Mouse (Mus musculus) forebrain, embryonic 15.5 days (tissue): Measurements from ENCODE around the gene Camsap3. TPM values are rescaled to one million over a fixed set of nuclear protein-coding genes. Genes with fewer than 3 reads are reported as not detected.
"Not testable (repeated sequence)": the region's sequence is repeated elsewhere in the genome, so short reads cannot be mapped to it uniquely, and the experiment has no call there.

Experiments used
- ATAC-seq: fragments of 200-750 bp; cut with Nextera tagmentation; replicated peaks from 2 replicates; pipeline ENCODE4 v1.8.0; 2017; ENCODE audit warnings: mild to moderate bottlenecking, moderate TSS enrichment, moderate library complexity
- H3K27ac ChIP-seq: fragments of 300-500 bp; sonication (generic); replicated peaks from 2 replicates; pipeline ENCODE4 v1.5.1; 2015; ENCODE audit warnings: mild to moderate bottlenecking, inconsistent platforms
- H3K27me3 ChIP-seq: fragments of 300-500 bp; sonication (generic); 2 replicates; pipeline ENCODE4 v1.6.1; 2015; ENCODE audit warnings: inconsistent platforms
- H3K36me3 ChIP-seq: fragments of 300-500 bp; sonication (generic); 2 replicates; pipeline ENCODE4 v1.6.1; 2015; ENCODE audit warnings: mild to moderate bottlenecking, inconsistent platforms
- H3K4me1 ChIP-seq: fragments of 300-500 bp; sonication (generic); 2 replicates; pipeline ENCODE4 v1.6.1; 2015; ENCODE audit warnings: inconsistent platforms
- H3K4me2 ChIP-seq: fragments of 300-500 bp; sonication (generic); replicated peaks from 2 replicates; pipeline ENCODE4 v1.6.1; 2015; ENCODE audit warnings: mild to moderate bottlenecking, inconsistent platforms
- H3K4me3 ChIP-seq: fragments of 300-500 bp; sonication (generic); 2 replicates; pipeline ENCODE4 v1.5.1; 2015; ENCODE audit warnings: mild to moderate bottlenecking, inconsistent platforms
- H3K9ac ChIP-seq: fragments of 300-500 bp; sonication (generic); replicated peaks from 2 replicates; pipeline ENCODE4 v1.6.1; 2015; ENCODE audit warnings: mild to moderate bottlenecking, inconsistent platforms
- H3K9me3 ChIP-seq: fragments of 300-500 bp; sonication (generic); 2 replicates; pipeline ENCODE4 v1.6.1; 2016; ENCODE audit warnings: inconsistent platforms
- WGBS: fragments of 180-500 bp; shearing (Covaris S2); methylation state at CpG from one replicate; pipeline ENCODE4 v1.1.7; 2015; ENCODE audit warnings: mixed read lengths; 5-methylcytosine and 5-hydroxymethylcytosine counted together
- polyA plus RNA-seq: library from polyadenylated mRNA; unstranded; fragments of >200 nt; fragmentation: Nextera tagmentation; extraction: Ambion mirVana; gene quantifications from 2 replicates; pipeline ENCODE4 v1.2.1, GENCODE M21; 2015

Gene Camsap3
- polyA plus RNA-seq, 1 experiment from 2014 or later, result 34.8 TPM

DNA sequence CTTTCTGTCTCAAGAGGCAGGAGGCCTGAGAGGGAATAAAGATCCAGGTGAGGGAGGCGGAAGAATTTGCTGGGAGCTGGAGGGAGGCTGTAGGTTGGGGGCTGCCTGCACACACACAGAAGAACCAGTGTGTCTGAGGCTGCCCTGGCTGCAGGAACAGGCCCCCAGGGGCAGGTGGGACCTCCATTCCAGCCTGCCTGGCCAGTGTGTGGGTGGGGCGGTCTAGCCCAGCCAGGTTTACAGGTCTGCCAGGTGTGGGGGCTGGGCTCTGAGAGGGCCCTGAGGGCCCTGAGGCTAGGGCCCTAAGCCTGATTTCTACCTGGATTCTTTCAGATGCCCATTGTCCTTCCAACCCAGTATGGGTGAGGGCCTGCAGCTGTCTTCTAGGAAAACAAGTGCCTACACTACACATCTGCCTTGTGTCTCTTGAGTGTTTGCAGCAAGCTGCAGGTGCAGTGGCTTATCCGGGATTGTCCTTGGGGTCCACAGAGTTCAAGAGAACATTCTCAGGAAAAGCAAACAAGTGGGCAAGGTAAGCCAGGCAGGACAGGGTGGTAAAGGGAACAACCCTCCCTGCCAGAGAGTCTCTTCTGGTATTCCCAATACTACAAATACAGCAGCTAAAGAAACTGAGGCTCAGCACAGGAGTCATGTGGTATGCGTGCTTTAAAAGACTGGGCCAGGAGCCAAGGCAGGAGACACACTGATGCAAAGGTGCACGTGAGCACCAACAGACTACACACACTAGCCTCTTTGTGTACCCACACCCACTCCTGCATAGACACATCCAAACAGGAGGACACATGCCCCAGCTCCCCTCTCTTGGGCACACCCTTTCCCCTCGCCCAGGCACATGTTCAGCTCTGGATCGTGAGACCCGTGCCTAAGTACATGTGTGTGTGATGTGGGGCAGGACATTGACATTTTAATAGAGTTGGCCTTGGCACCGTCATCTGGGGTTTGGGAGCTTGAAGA, 7.4 kb upstream of the Camsap3 start:
- H3K4me1 ChIP-seq, result no peaks in the 10 kb centered on the region
- H3K4me2 ChIP-seq, result no peak overlapping the region
- no peak overlapping the region for H3K9ac ChIP-seq
- no peak overlapping the region for H3K27ac ChIP-seq
- no peaks in the 10 kb centered on the region for H3K36me3 ChIP-seq
- no peaks in the 10 kb centered on the region for H3K9me3 ChIP-seq
- no peak overlapping the region for H3K4me3 ChIP-seq
- WGBS, result 84% methylated on average over 9 of the region's 9 CpGs
- ATAC-seq, result no peak
- no peaks in the 10 kb centered on the region for H3K27me3 ChIP-seq

DNA sequence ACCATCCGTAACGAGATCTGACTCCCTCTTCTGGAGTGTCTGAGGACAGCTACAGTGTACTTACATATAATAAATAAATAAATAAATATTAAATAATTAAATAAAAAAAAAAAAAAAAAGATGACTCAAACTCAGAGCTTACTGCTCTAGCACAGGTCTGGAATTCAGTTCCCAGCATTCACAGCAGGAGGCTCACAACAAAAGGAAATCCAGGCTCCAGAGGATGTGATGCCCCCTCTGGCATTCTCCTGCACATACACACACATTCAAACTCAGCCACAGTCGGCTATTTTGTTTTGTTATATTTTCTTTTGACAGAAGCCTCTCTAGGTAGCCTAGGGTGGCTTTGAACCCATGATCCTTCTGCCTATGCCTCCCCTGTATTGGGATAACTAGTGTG, 5.1 kb upstream of the Camsap3 start:
- 95% methylated on average over 3 of the region's 3 CpGs for WGBS
- not testable (repeated sequence) for H3K4me3 ChIP-seq, H3K27ac ChIP-seq, ATAC-seq, H3K4me1 ChIP-seq, H3K9ac ChIP-seq, H3K36me3 ChIP-seq, H3K4me2 ChIP-seq, H3K9me3 ChIP-seq, H3K27me3 ChIP-seq

DNA sequence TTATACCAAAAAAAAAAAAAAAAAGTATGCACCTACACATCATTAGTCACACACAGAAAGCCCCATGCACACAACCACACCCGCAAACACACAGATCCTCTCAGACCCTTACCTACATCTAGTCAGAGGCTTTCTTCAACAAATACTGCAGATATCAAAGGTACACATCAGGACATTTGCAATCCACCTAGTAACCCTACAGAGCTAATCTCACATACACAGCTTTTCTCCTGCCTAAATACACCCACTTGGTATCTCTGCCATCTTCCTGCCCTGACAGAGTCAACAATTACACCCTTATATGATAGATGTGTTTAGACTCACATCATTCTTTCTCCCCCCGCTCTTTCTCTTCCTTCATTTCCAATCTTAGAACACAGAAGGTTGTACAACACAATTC, 641 bp upstream of the Camsap3 start:
- WGBS, result 96% methylated on average over 2 of the region's 2 CpGs
- ATAC-seq, result no peak

DNA sequence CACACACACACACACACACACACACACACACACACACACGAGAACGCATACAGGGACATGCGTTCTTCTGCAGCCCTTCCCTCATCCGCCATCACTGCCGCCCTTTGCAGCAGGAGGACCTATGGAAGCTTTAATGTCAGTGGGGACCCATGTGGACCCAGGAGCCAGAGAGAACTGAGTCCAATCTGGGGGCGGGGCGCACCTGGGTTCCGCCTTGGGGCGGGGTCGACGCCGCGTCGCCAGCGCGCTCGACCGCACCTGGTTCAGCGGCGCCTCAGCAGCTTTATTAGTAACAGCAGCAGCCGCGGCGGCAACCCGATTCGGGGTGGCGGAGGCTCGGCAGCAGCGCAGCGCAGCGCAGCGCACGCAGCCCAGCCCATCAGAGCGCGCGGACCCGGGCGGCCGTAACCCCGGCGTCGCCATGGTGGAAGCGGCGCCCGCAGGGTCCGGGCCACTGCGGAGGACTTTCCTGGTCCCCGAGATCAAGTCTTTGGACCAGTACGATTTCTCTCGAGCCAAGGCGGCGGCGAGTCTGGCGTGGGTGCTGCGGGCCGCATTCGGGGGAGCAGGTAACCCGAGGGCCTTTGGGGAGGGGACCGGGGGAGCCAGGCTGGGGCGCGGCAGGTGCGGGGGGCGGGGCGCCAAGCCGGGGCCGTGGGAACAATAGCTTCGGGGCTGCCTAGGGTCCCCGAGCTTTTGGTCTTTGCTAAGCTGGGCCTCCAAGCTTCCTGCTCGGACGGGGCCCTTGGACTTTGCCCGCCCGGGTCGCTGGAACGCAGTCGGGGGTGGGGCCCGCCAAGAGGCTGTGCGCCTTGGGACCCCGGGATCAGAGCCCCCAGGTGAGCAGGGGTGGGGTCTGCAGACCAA, 531 bp downstream of the Camsap3 start:
- under 1% methylated on average over 74 of the region's 77 CpGs for WGBS
- Histone ChIP-seq H3K9ac (peak overlapping the region; percentile 79), H3K4me2 (peak overlapping the region; percentile 63), H3K4me1 (no peaks in the 10 kb centered on the region), H3K27ac (peak overlapping the region; percentile 88), H3K27me3 (no peaks in the 10 kb centered on the region), H3K9me3 (no peaks in the 10 kb centered on the region), H3K36me3 (no peaks in the 10 kb centered on the region), H3K4me3 (peak overlapping the region; percentile 80)
- peak; percentile 84 for ATAC-seq

More for the DNA sequence above, 641 bp upstream of the Camsap3 start:
- H3K4me1 ChIP-seq, result no peaks in the 10 kb centered on the region
- no peak overlapping the region for H3K4me3 ChIP-seq
- H3K27me3 ChIP-seq, result no peaks in the 10 kb centered on the region
- H3K9me3 ChIP-seq, result no peaks in the 10 kb centered on the region
- H3K36me3 ChIP-seq, result no peaks in the 10 kb centered on the region
- no peak overlapping the region for H3K4me2 ChIP-seq
- no peak overlapping the region for H3K9ac ChIP-seq
- H3K27ac ChIP-seq, result no peak overlapping the region

DNA sequence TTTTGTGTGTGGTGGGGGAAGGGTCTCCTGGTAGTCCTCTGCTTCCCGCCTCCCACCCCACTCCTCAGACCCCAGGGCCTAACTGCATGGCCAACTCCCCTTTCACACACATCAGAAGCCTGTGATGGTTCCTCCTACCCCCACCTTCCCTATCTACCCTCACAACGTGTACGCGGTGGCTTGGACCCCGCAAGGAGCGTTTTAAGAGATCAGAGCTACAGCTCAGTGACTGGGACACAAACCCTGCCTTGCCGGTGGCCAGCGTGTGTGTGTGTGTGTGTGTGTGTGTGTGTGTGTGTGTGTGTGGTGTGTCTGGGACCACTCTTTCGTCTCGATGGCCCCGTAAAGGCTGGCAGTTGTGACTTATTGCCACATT, 1.2 kb downstream of the Camsap3 start:
- Histone ChIP-seq H3K9me3 (no peaks in the 10 kb centered on the region), H3K9ac (peak overlapping the region; percentile 79), H3K4me2 (peak overlapping the region; percentile 63), H3K4me3 (peak overlapping the region; percentile 80), H3K27ac (peak overlapping the region; percentile 88), H3K4me1 (no peaks in the 10 kb centered on the region), H3K36me3 (no peaks in the 10 kb centered on the region), H3K27me3 (no peaks in the 10 kb centered on the region)
- ATAC-seq, result peak; percentile 73
- under 1% methylated on average over 11 of the region's 11 CpGs for WGBS

DNA sequence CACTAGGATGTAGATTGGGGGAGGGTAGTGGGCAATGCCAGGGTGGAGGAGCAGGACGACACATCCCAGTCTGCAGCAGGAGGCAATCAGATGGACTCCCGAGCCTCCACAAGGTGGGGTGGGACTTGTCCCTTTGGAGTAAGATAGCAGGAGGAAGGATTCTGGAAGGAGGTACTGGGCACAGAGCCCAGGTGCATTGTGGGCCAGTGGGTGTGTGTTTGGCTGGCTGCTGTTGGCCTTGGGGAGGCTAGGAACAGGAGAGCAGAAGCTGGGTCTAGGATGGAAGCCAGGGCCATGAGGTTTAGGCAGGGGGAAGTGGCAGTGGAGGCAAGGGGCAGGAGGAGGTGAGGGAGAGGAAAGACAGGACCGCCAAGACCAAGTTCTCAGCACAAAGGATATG, 6.4 kb downstream of the Camsap3 start:
- H3K4me2 ChIP-seq, result no peak overlapping the region
- ATAC-seq, result no peak
- H3K4me1 ChIP-seq, result peaks cover 4% of the 10 kb centered on the region; the same call in 1 of the 2 replicates
- H3K9ac ChIP-seq, result no peak overlapping the region
- H3K4me3 ChIP-seq, result no peak overlapping the region
- WGBS, result 61% methylated on average over 3 of the region's 3 CpGs
- H3K27ac ChIP-seq, result no peak overlapping the region
- 0 out of 2 replicates have a peak, but pooled peaks cover 8% of the 10 kb centered on the region for H3K36me3 ChIP-seq
- no peaks in the 10 kb centered on the region for H3K27me3 ChIP-seq
- no peaks in the 10 kb centered on the region for H3K9me3 ChIP-seq

DNA sequence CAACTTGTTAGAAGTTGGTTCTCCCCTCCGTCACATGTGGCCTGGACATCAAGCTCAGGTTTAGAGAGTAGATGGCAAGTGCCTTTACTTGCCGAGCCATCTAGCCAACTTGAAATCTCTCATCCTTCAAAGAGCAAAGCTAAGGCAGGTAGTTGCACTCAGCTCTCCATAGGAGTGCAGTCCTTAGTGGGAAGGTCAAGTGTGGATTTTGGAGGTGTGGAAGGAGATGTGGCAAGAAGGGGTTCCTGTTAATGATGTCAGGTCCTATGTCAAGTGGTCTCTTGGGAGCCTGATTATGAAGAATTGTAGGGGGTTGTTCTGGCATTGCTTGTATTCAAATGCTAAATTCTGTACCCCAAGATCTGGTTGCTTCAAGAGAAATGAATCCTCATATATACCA, 7.4 kb downstream of the Camsap3 start:
- Histone ChIP-seq H3K9me3 (no peaks in the 10 kb centered on the region), H3K4me3 (no peak overlapping the region), H3K27me3 (no peaks in the 10 kb centered on the region), H3K4me1 (peaks cover 4% of the 10 kb centered on the region; the same call in 1 of the 2 replicates), H3K27ac (no peak overlapping the region), H3K36me3 (peaks cover 18% of the 10 kb centered on the region), H3K4me2 (no peak overlapping the region), H3K9ac (no peak overlapping the region)
- 90% methylated on average over 2 of the region's 2 CpGs for WGBS
- no peak for ATAC-seq

DNA sequence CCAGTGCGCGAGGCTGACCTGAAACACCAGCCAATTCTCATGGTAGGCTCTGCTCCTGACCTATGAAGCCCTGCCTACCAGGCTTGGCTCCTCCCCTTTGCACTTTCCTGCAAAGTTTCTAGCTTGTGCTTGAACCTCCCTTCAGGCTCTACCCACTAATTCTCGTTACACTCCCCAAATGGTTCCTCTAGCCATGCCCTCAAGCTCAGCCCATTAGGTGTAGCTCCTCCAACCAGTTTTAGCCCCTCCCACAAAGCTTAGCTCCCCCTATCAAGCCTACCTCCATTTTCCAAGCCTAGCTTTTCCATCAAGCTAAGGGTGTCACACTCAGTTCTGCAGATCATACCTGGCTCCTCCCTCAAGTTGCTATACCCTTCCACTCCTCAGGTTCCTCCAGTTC, 11.0 kb downstream of the Camsap3 start:
- Histone ChIP-seq H3K27ac (no peak overlapping the region), H3K9me3 (no peaks in the 10 kb centered on the region), H3K4me1 (peaks cover 4% of the 10 kb centered on the region; the same call in 1 of the 2 replicates), H3K36me3 (peaks cover 48% of the 10 kb centered on the region), H3K9ac (no peak overlapping the region), H3K4me3 (no peak overlapping the region), H3K27me3 (no peaks in the 10 kb centered on the region), H3K4me2 (no peak overlapping the region)
- no peak; the same call in 1 of the 2 replicates for ATAC-seq
- 82% methylated on average over 3 of the region's 3 CpGs for WGBS

DNA sequence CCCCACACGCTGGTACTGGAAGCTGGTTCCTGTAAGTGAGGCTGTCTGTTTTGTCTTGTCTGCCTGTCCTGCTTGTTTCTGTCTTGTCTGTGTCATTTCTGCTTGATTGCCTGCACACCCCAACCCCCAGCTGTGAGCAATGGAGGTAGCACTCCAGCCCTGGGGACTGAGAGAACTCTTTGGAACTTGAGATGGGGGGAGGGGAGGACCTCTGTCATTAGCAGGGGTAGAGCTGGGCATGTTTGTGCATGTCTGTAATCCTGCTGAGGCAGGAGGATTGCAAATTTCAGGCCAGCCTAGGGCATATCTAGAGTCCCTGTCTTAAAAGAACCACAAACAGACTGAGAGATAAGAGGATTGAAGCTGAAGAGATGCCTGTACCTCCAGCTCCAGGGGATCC, 12.1 kb downstream of the Camsap3 start:
- Histone ChIP-seq H3K9ac (no peak overlapping the region), H3K27ac (no peak overlapping the region), H3K4me1 (no peaks in the 10 kb centered on the region), H3K4me2 (no peak overlapping the region), H3K9me3 (no peaks in the 10 kb centered on the region), H3K4me3 (no peak overlapping the region), H3K36me3 (peaks cover 59% of the 10 kb centered on the region), H3K27me3 (no peaks in the 10 kb centered on the region)
- 92% methylated on average over 1 of the region's 1 CpGs for WGBS
- no peak for ATAC-seq

DNA sequence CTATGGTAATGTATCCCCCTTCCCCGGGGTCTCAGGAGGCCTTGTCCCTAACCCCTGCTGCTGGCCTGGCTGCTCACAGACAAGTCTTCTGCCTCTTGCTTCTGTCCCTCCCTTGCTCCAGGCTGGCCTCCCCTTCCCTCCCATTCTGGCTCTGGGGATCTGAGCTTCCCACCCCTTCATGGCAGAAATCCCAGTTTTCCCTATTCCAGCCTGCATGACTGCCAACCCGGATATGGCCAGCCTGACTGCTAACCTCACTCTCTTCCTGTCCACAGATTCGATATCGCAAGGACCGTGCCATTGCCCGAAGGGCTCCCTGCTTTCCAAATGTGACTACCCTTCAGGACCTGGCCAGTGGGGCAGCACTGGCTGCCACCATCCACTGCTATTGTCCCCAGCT, 13.3 kb downstream of the Camsap3 start:
- no peaks in the 10 kb centered on the region for H3K4me1 ChIP-seq
- no peak overlapping the region for H3K4me3 ChIP-seq
- H3K9ac ChIP-seq, result no peak overlapping the region
- no peaks in the 10 kb centered on the region for H3K27me3 ChIP-seq
- H3K4me2 ChIP-seq, result no peak overlapping the region
- WGBS, result 90% methylated on average over 6 of the region's 6 CpGs
- no peak overlapping the region for H3K27ac ChIP-seq
- no peak for ATAC-seq
- no peaks in the 10 kb centered on the region for H3K9me3 ChIP-seq
- H3K36me3 ChIP-seq, result peaks cover 67% of the 10 kb centered on the region

DNA sequence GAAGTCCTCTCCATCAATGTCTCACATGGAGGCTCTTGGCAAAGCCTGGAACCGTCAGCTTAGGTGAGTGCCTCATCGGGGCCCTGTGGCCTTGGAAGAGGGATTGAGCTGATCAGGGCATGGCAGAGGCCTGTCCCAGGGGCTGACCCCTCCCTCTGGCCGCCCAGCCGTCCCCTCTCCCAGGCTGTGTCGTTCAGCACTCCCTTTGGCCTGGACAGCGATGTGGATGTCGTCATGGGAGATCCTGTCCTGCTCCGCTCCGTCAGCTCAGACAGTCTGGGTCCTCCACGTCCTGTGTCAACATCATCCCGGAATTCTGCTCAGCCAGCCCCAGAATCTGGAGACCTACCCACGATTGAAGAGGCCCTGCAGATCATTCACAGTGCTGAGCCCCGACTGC, 16.3 kb downstream of the Camsap3 start:
- no peak overlapping the region for H3K4me3 ChIP-seq
- WGBS, result 85% methylated on average over 13 of the region's 13 CpGs
- no peaks in the 10 kb centered on the region for H3K4me1 ChIP-seq
- H3K4me2 ChIP-seq, result no peak overlapping the region
- H3K27me3 ChIP-seq, result no peaks in the 10 kb centered on the region
- no peaks in the 10 kb centered on the region for H3K9me3 ChIP-seq
- peaks cover 90% of the 10 kb centered on the region for H3K36me3 ChIP-seq
- no peak overlapping the region for H3K27ac ChIP-seq
- no peak for ATAC-seq
- H3K9ac ChIP-seq, result no peak overlapping the region

DNA sequence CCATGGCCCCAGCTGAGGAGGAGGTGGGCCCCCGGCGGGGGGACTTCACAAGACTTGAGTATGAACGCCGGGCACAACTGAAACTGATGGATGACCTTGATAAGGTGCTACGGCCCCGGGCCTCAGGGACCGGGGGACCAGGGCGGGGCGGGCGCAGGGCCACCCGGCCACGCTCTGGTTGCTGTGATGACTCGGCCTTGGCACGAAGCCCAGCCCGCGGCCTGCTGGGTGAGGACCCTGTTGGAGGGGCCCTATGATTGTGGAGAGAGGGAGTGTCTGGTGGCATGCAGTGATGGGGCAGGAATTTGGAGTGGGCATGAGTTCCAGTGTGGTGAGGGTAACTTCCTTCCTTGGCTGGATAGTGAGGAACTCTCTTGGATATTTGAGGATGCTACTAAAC, 19.5 kb downstream of the Camsap3 start:
- Histone ChIP-seq H3K36me3 (peaks cover 95% of the 10 kb centered on the region), H3K4me1 (no peaks in the 10 kb centered on the region), H3K27me3 (no peaks in the 10 kb centered on the region), H3K4me2 (no peak overlapping the region), H3K27ac (no peak overlapping the region), H3K9ac (no peak overlapping the region), H3K4me3 (no peak overlapping the region), H3K9me3 (no peaks in the 10 kb centered on the region)
- WGBS, result 88% methylated on average over 16 of the region's 16 CpGs
- ATAC-seq, result no peak
